Mouse (Mus musculus) midbrain, embryonic 13.5 days (tissue): Measurements from ENCODE around the gene Trpc5. TPM values are rescaled to one million over a fixed set of nuclear protein-coding genes. Genes with fewer than 3 reads are reported as not detected.

Experiments used
- ATAC-seq: fragments of 200-750 bp; cut with Nextera tagmentation; 2 replicates; pipeline ENCODE4 v1.8.0; 2017; ENCODE audit warnings: mild to moderate bottlenecking, moderate TSS enrichment, moderate library complexity
- H3K27ac ChIP-seq: fragments of 300-500 bp; sonication (generic); 2 replicates; pipeline ENCODE4 v1.5.1; 2015; ENCODE audit warnings: inconsistent platforms, mild to moderate bottlenecking, moderate library complexity
- H3K27me3 ChIP-seq: fragments of 300-500 bp; sonication (generic); 2 replicates; pipeline ENCODE4 v1.6.1; 2015; ENCODE audit warnings: mild to moderate bottlenecking, inconsistent platforms
- H3K36me3 ChIP-seq: fragments of 300-500 bp; sonication (generic); 2 replicates; pipeline ENCODE4 v1.6.1; 2015; ENCODE audit warnings: mild to moderate bottlenecking, inconsistent platforms
- H3K4me1 ChIP-seq: fragments of 300-500 bp; sonication (generic); replicated peaks from 2 replicates; pipeline ENCODE4 v1.6.1; 2015; ENCODE audit warnings: inconsistent platforms
- H3K4me2 ChIP-seq: fragments of 300-500 bp; sonication (generic); replicated peaks from 2 replicates; pipeline ENCODE4 v1.6.1; 2015; ENCODE audit warnings: moderate library complexity, mild to moderate bottlenecking, inconsistent platforms
- H3K4me3 ChIP-seq: fragments of 300-500 bp; sonication (generic); replicated peaks from 2 replicates; pipeline ENCODE4 v1.5.1; 2015; ENCODE audit warnings: mild to moderate bottlenecking, inconsistent platforms
- H3K9ac ChIP-seq: fragments of 300-500 bp; sonication (generic); replicated peaks from 2 replicates; pipeline ENCODE4 v1.6.1; 2015; ENCODE audit warnings: mild to moderate bottlenecking, inconsistent platforms
- H3K9me3 ChIP-seq: fragments of 300-500 bp; sonication (generic); 2 replicates; pipeline ENCODE4 v1.6.1; 2016; ENCODE audit warnings: mild to moderate bottlenecking, inconsistent platforms
- WGBS: fragments of 180-500 bp; shearing (Covaris S2); methylation state at CpG from one replicate; pipeline ENCODE4 v1.1.7; 2015; 5-methylcytosine and 5-hydroxymethylcytosine counted together
- polyA plus RNA-seq: library from polyadenylated mRNA; unstranded; fragments of >200 nt; fragmentation: Nextera tagmentation; extraction: Ambion mirVana; gene quantifications from 2 replicates; pipeline ENCODE4 v1.2.1, GENCODE M21; 2015

Gene Trpc5
- 0.82 and 0.98 TPM in 2 replicates for polyA plus RNA-seq

DNA sequence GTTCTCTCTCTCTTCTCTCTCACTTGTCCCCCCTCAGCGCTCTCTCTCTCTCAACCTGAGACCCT, at the start of gene Trpc5:
TSS of gene Trpc5 (minus strand) at position 39 of the 65 bp plus-strand sequence.
- peak within 1 kb of the TSS; percentile 68 for H3K4me2 ChIP-seq
- peak within 1 kb of the TSS; percentile 47 for H3K4me3 ChIP-seq
- H3K27me3 ChIP-seq = peaks cover 35% of the 10 kb centered on the region; the same call in 1 of the 2 replicates
- WGBS = 40% methylated on average over 1 of the region's 1 CpGs
- no peak for ATAC-seq
- H3K4me1 ChIP-seq = no peaks in the 10 kb centered on the region
- H3K27ac ChIP-seq = no peak within 1 kb of the TSS
- no peaks in the 10 kb centered on the region for H3K9me3 ChIP-seq
- H3K36me3 ChIP-seq = no peaks in the 10 kb centered on the region
- peak within 1 kb of the TSS; percentile 63 for H3K9ac ChIP-seq

DNA sequence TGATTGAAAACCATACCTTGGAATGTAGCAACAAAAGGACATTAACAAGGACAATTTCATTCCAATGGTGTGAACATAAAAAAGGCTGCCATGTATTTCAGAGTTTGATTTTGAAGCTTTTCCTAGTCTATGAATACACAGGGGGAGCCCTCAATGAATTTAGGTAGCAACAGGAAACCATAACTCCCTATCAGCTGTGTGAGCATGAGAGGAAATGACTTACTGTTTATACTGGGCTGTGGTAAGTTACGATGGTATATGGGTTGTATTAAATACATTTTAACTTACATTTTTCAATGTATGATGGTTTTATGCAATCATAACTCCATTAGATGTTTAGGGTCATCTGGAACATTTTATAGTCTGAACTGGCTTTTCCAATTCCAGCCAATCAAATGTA, 28.4 kb upstream of the Trpc5 start:
- Histone ChIP-seq H3K4me1 (no peaks in the 10 kb centered on the region), H3K4me3 (no peak overlapping the region), H3K4me2 (no peak overlapping the region), H3K9me3 (no peaks in the 10 kb centered on the region), H3K27ac (no peak overlapping the region), H3K36me3 (no peaks in the 10 kb centered on the region), H3K9ac (no peak overlapping the region), H3K27me3 (no peaks in the 10 kb centered on the region)
- 94% methylated on average over 1 of the region's 1 CpGs for WGBS
- ATAC-seq = no peak

GRCm38 (mm10) chrX:144689859-144690181, 1.8 kb upstream of the Trpc5 start:
- Histone ChIP-seq H3K36me3 (no peaks in the 10 kb centered on the region), H3K27me3 (peaks cover 33% of the 10 kb centered on the region; the same call in 1 of the 2 replicates), H3K4me1 (no peaks in the 10 kb centered on the region), H3K4me3 (peak overlapping the region; percentile 47; the same call in 1 of the 2 replicates), H3K9me3 (no peaks in the 10 kb centered on the region), H3K9ac (no peak overlapping the region), H3K27ac (no peak overlapping the region), H3K4me2 (peak overlapping the region; percentile 68)
- 12% methylated on average over 7 of the region's 7 CpGs for WGBS
- ATAC-seq = no peak; the same call in 1 of the 2 replicates

- Histone ChIP-seq H3K4me2 (peak overlapping the region; percentile 68), H3K27me3 (peaks cover 35% of the 10 kb centered on the region; the same call in 1 of the 2 replicates), H3K9me3 (no peaks in the 10 kb centered on the region), H3K27ac (no peak overlapping the region), H3K36me3 (no peaks in the 10 kb centered on the region), H3K4me1 (no peaks in the 10 kb centered on the region), H3K9ac (peak overlapping the region; percentile 63), H3K4me3 (peak overlapping the region; percentile 47)
- peak; percentile 87 for ATAC-seq
- 30% methylated on average over 19 of the region's 21 CpGs for WGBS
These were observed 1.3 kb upstream of the Trpc5 start for GRCm38 (mm10) chrX:144689119-144689858.

DNA sequence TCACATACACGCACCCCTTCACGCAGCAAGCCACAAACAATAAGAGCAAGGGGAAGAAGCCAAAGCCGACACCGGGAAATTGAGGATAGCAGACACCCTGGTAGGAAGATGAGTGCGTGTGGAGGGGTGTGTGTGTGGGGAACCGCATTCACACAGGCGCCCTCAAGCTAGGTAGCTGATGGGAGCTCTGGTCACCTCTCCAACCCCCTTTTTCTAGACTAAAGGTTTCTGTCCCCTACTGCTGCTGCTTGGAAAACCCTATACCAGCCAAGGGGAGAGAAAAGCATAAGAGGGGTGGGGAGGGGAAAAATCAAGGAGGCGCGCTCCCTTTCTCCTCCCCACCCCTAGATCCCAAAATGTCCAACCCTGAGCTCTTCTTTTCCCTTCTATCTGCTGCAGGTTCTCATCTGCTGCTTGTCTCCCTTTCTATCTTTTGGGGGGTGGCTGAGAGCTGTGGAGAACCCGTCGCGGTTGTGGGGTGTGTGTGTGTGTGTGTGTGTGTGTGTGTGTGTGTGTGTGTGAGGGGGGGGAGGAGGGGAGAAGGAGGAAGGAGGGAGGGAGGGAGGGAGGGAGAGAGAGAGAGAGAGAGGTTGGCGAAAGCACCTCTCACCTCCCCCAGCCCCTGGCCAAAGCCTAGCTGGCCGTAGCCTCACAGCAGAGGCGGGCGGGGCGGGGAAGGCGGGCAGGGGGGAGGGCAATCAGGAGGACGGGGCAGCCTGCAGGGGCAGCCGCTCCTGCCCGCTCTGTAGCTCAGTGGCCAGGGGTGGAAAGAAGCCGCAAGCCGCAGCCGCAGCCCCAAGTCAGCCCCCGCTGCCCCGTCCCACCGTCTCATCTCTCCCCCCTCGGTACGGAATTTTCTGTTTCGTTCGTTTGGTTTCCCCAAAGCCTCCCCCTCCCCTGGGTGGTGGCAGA, 483 bp upstream of the Trpc5 start, which contains the start of gene Rtl4:
TSS of gene Rtl4 (plus strand) at position 701 of the 912 bp plus-strand sequence.
- 25% methylated on average over 21 of the region's 31 CpGs for WGBS
- no peak within 1 kb of the TSS for H3K27ac ChIP-seq
- ATAC-seq = peak; percentile 87

DNA sequence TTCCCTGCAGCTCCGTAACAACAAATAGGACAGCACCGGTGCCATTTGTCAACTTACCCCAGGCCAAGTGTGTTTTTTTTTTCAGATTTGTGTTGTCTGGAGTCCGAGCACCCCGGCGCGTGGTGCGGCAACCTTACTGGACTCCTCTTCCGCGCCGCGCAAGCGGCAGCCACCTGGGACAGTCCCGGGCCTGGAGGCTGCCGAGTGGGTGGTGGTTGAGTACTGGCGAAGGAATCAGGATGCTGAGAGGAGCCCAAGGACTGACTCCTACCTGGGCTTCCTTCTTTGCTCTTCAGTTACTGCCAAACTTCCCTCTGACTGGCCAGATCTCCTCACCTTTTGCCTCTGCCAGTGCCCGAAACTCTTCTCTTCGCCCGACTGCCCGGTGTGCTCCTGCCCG, 238 bp downstream of the Trpc5 start:
- H3K4me3 ChIP-seq = peak overlapping the region; percentile 47
- peak overlapping the region; percentile 68 for H3K4me2 ChIP-seq
- no peaks in the 10 kb centered on the region for H3K4me1 ChIP-seq
- H3K27me3 ChIP-seq = peaks cover 35% of the 10 kb centered on the region; the same call in 1 of the 2 replicates
- no peaks in the 10 kb centered on the region for H3K9me3 ChIP-seq
- H3K27ac ChIP-seq = no peak overlapping the region
- H3K9ac ChIP-seq = 0 out of 2 replicates have a peak overlapping the region, but pooled peaks have one; percentile 39
- H3K36me3 ChIP-seq = no peaks in the 10 kb centered on the region
- peak; percentile 43; the same call in 1 of the 2 replicates for ATAC-seq
- WGBS = 29% methylated on average over 19 of the region's 20 CpGs

More for the DNA sequence above, 483 bp upstream of the Trpc5 start, which contains the start of gene Rtl4:
- Histone ChIP-seq H3K27me3 (peaks cover 35% of the 10 kb centered on the region; the same call in 1 of the 2 replicates), H3K4me1 (no peaks in the 10 kb centered on the region), H3K9ac (peak within 1 kb of the TSS; percentile 63), H3K4me3 (peak within 1 kb of the TSS; percentile 47), H3K36me3 (no peaks in the 10 kb centered on the region), H3K9me3 (no peaks in the 10 kb centered on the region), H3K4me2 (peak within 1 kb of the TSS; percentile 68)

- Histone ChIP-seq H3K9ac (no peak overlapping the region), H3K9me3 (no peaks in the 10 kb centered on the region), H3K4me3 (no peak overlapping the region), H3K27ac (no peak overlapping the region), H3K4me1 (no peaks in the 10 kb centered on the region), H3K27me3 (no peaks in the 10 kb centered on the region), H3K4me2 (no peak overlapping the region), H3K36me3 (no peaks in the 10 kb centered on the region)
- WGBS = 75% methylated on average over 2 of the region's 2 CpGs
- no peak for ATAC-seq
These were observed 35.8 kb downstream of the Trpc5 start for GRCm38 (mm10) chrX:144652196-144652595.

GRCm38 (mm10) chrX:144645394-144645793, 42.6 kb downstream of the Trpc5 start:
- Histone ChIP-seq H3K36me3 (no peaks in the 10 kb centered on the region), H3K27me3 (no peaks in the 10 kb centered on the region), H3K9ac (no peak overlapping the region), H3K4me1 (no peaks in the 10 kb centered on the region), H3K4me3 (no peak overlapping the region), H3K9me3 (no peaks in the 10 kb centered on the region), H3K4me2 (no peak overlapping the region), H3K27ac (no peak overlapping the region)
- no peak for ATAC-seq
- 23% methylated on average over 1 of the region's 1 CpGs for WGBS

GRCm38 (mm10) chrX:144644756-144645155, 43.2 kb downstream of the Trpc5 start:
- 76% methylated on average over 2 of the region's 3 CpGs for WGBS

GRCm38 (mm10) chrX:144612753-144613152, 75.2 kb downstream of the Trpc5 start:
- no peak overlapping the region for H3K27ac ChIP-seq
- no peak for ATAC-seq
- no peak overlapping the region for H3K4me2 ChIP-seq
- H3K36me3 ChIP-seq = no peaks in the 10 kb centered on the region
- WGBS = 70% methylated on average over 4 of the region's 4 CpGs
- no peak overlapping the region for H3K4me3 ChIP-seq
- H3K9ac ChIP-seq = no peak overlapping the region
- H3K9me3 ChIP-seq = no peaks in the 10 kb centered on the region
- no peaks in the 10 kb centered on the region for H3K4me1 ChIP-seq
- H3K27me3 ChIP-seq = no peaks in the 10 kb centered on the region; the same call in 1 of the 2 replicates

More at GRCm38 (mm10) chrX:144644756-144645155, 43.2 kb downstream of the Trpc5 start:
- Histone ChIP-seq H3K9me3 (no peaks in the 10 kb centered on the region), H3K27ac (no peak overlapping the region), H3K4me3 (no peak overlapping the region), H3K4me1 (no peaks in the 10 kb centered on the region), H3K27me3 (no peaks in the 10 kb centered on the region), H3K9ac (no peak overlapping the region), H3K4me2 (no peak overlapping the region), H3K36me3 (no peaks in the 10 kb centered on the region)
- no peak for ATAC-seq

GRCm38 (mm10) chrX:144536431-144536830, 151.5 kb downstream of the Trpc5 start:
- Histone ChIP-seq H3K36me3 (no peaks in the 10 kb centered on the region), H3K4me3 (no peak overlapping the region), H3K27ac (no peak overlapping the region), H3K9me3 (no peaks in the 10 kb centered on the region), H3K27me3 (no peaks in the 10 kb centered on the region), H3K4me2 (no peak overlapping the region), H3K9ac (no peak overlapping the region), H3K4me1 (no peaks in the 10 kb centered on the region)
- no peak for ATAC-seq
- WGBS = 56% methylated on average over 1 of the region's 1 CpGs

DNA sequence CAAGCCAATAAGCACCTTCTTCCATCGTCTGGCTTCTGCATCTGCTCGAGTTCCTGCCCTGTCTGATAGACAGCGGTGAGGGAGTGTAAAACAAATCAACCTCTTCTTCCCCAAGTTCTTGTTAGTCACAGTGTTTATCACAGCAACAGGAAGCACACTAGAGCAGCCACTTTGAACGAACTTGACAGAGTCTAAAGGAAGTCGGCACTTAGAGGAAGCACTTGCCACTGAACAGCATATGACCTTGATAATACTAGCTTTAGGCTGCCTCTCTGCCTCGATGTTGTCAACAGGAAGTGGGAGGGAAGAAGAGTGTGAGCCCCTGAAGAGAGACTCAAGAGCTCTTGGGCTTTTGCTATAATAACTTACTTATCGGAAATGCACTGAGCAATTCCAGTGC, 161.9 kb downstream of the Trpc5 start:
- Histone ChIP-seq H3K4me1 (no peaks in the 10 kb centered on the region), H3K4me2 (no peak overlapping the region), H3K9ac (no peak overlapping the region), H3K4me3 (no peak overlapping the region), H3K36me3 (no peaks in the 10 kb centered on the region), H3K9me3 (no peaks in the 10 kb centered on the region), H3K27me3 (no peaks in the 10 kb centered on the region), H3K27ac (no peak overlapping the region)
- WGBS = 82% methylated on average over 7 of the region's 7 CpGs
- no peak for ATAC-seq
